Mouse (Mus musculus) cerebellum, adult 2 months (tissue): ENCODE data around the gene Fam222b.
"Not testable (repeated sequence)": the region's sequence is repeated elsewhere in the genome, so short reads cannot be mapped to it uniquely, and the experiment has no call there.

Experiments used
- CTCF ChIP-seq: fragments of 200-500 bp; IDR thresholded peaks from 2 replicates; pipeline ENCODE4 v1.5.1; 2011; ENCODE audit warnings: low read depth, mild to moderate bottlenecking, control low read depth, low read length, moderate library complexity, borderline replicate concordance; ENCODE audit not compliant: insufficient read depth
- POLR2A ChIP-seq: fragments of 200-500 bp; IDR thresholded peaks from 2 replicates; pipeline ENCODE4 v1.6.1; 2011; ENCODE audit warnings: low read length, control low read depth, borderline replicate concordance; ENCODE audit not compliant: insufficient read depth

- TF ChIP-seq CTCF, POLR2A: not testable (repeated sequence)
These were observed 45.8 kb upstream of the Fam222b start for GRCm38 (mm10) chr11:78048637-78049036.
